Mouse (Mus musculus): Measurements from ENCODE around the gene Rragd. TPM values are rescaled to one million over a fixed set of nuclear protein-coding genes. Genes with fewer than 3 reads are reported as not detected.

The Rragd gene
- 35.8 and 40.0 TPM in 2 replicates for polyA plus RNA-seq (2014; fragmentation: Nextera tagmentation; extraction: Ambion mirVana)

DNA sequence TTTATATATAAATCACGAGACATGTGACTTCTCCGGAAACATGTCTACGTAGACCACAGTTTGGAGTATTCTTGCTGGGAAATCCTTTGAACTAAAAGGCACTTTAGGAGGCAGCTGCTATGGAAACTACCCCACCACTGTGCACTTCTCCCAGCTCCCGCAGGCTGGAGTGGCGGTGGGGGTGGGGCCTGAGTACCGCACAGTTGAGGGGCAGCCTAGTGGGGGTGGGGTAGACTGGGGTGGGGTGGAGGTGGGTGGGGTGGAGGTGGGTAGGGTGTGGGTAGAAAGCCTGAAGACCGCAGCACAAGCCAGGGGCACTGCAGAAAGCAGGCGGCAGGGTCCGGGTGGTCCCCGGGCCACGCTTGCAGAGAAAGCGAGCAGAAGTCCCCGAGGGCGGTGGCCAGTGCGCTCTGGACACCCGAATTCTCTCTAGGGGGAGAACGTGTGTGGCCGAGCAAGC, at the start of gene Rragd:
TSS of gene Rragd (plus strand) at position 322 of the 460 bp plus-strand sequence.
- DNase-seq (ENCODE audit: low spot score) (peak; percentile 61), ATAC-seq (ENCODE audit: low FRiP score) (peak; percentile 84)
- Histone ChIP-seq H3K4me2 (replicated peaks) (peak within 1 kb of the TSS; percentile 94), H3K4me3 (replicated peaks; ENCODE audit: low read length) (peak within 1 kb of the TSS; percentile 67), H3K9me3 (ENCODE audit: control insufficient read depth, low read length) (no peaks in the 10 kb centered on the region), H3K4me1 (replicated peaks; ENCODE audit: control insufficient read depth, insufficient read depth, low read length) (peaks cover 10% of the 10 kb centered on the region; the same call in 1 of the 2 replicates), H3K27me3 (ENCODE audit: control insufficient read depth, insufficient read depth, low read length) (no peaks in the 10 kb centered on the region), H3K27ac (peak within 1 kb of the TSS; percentile 89), H3K36me3 (replicated peaks; ENCODE audit: control insufficient read depth, insufficient read depth) (no peaks in the 10 kb centered on the region), H3K9ac (peak within 1 kb of the TSS; percentile 84)
- WGBS: 1% methylated on average over 18 of the region's 18 CpGs

DNA sequence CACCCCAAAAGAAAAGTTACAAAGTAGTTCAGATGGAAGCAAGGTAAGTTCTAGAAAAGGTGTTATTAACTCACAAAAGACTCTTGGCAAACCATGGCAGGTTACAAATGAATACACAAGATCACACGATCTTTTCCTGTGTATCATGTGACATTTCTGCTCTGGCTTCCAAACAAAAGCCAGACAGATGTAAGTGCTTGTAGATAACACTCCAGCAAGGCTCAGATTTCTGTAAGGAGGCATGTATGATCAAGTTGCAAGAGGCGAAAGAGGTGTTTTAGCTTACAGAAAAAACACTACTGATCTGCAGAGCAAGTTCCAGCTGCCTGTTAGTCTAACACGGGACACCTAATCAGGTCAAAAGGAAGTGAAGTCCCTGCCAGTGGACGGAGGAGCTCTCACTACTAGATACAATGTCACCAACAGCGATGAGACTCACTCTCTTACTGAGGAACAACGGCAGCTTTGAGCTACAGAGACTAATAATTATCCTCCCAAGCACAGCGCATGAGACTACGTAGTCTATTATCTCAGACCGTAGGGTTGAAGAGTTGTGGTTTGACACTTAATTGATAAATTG, 46.0 kb upstream of the Rragd start:
- no peak overlapping the region for H3K27ac ChIP-seq
- no peaks in the 10 kb centered on the region for H3K4me1 ChIP-seq (replicated peaks; ENCODE audit: control insufficient read depth, insufficient read depth, low read length)
- H3K9me3 ChIP-seq (ENCODE audit: control insufficient read depth, low read length): no peaks in the 10 kb centered on the region
- DNase-seq (ENCODE audit: low spot score): no peak
- 57% methylated on average over 9 of the region's 9 CpGs for WGBS
- no peaks in the 10 kb centered on the region for H3K27me3 ChIP-seq (ENCODE audit: control insufficient read depth, insufficient read depth, low read length)
- no peak overlapping the region for H3K4me3 ChIP-seq (replicated peaks; ENCODE audit: low read length)
- no peak overlapping the region for H3K9ac ChIP-seq
- no peak for ATAC-seq (ENCODE audit: low FRiP score)
- no peak overlapping the region for H3K4me2 ChIP-seq (replicated peaks)
- H3K36me3 ChIP-seq (replicated peaks; ENCODE audit: control insufficient read depth, insufficient read depth): no peaks in the 10 kb centered on the region

DNA sequence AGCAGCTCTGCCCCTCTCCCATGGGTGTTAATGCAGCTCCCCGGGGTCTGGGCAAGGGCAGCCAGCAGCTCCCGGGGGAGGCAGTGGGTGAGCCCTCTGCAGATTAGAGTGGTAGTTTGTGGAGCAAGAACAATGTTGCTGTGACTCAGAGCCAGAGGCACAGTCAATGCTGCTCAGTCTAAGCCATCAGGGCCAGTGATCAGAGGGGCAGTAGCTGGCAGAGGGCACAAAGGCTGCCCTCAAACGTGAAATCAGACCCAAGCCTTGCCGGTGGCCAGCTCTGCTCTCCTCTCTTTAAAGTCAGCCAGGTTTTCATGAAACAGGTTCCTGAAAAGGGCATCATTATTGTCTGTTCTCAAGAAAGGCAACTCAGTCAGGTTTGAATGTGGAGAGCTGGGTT, 43.3 kb upstream of the Rragd start:
- Histone ChIP-seq H3K4me1 (replicated peaks; ENCODE audit: control insufficient read depth, insufficient read depth, low read length) (no peaks in the 10 kb centered on the region), H3K4me3 (replicated peaks; ENCODE audit: low read length) (no peak overlapping the region), H3K36me3 (replicated peaks; ENCODE audit: control insufficient read depth, insufficient read depth) (no peaks in the 10 kb centered on the region), H3K9ac (no peak overlapping the region), H3K9me3 (ENCODE audit: control insufficient read depth, low read length) (no peaks in the 10 kb centered on the region), H3K27ac (no peak overlapping the region), H3K27me3 (ENCODE audit: control insufficient read depth, insufficient read depth, low read length) (no peaks in the 10 kb centered on the region), H3K4me2 (replicated peaks) (no peak overlapping the region)
- DNase-seq (ENCODE audit: low spot score): no peak
- 39% methylated on average over 4 of the region's 4 CpGs for WGBS
- ATAC-seq (ENCODE audit: low FRiP score): no peak

DNA sequence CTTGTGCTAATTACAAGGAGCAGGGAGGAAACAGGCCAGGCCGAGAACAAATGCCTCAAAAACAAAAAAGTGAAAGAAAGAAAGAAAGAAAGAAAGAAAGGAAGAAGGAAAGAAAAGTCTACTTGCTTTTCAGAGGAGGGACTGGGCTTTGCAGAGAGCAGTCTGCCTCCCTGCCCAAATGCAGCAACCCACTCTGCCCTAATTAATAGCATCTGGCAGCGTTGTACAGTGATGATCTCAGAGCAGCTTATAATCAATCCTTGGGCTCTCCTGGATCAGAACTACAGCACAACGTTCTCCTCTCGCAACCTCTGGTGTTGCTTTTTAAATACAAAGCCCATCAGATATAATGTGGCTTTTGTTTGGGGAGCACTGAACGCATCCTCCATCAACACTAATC, 42.9 kb upstream of the Rragd start:
- ATAC-seq (ENCODE audit: low FRiP score) (no peak), DNase-seq (ENCODE audit: low spot score) (no peak)
- H3K27ac ChIP-seq: no peak overlapping the region; the same call in 1 of the 2 replicates

DNA sequence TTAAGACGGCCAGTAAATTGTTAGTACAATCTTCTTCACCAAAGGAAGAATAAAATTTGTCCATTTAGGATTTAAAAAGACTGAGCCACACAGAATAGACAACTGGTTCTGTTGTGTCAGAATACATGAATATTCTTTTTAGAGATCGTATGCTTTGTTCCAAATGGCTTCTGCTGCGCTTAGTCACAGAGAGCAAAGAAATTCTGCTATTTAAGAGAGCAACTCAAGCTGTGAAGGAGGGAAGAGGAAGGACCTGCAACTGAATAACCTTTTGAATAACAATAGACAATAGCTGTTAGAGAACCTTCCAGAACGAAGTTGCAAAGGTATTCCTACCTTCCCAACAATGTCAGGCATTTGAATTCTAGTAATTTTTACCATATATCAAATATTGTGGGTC, 41.9 kb upstream of the Rragd start:
- Histone ChIP-seq H3K27ac (no peak overlapping the region), H3K4me2 (replicated peaks) (no peak overlapping the region), H3K36me3 (replicated peaks; ENCODE audit: control insufficient read depth, insufficient read depth) (no peaks in the 10 kb centered on the region), H3K4me1 (replicated peaks; ENCODE audit: control insufficient read depth, insufficient read depth, low read length) (no peaks in the 10 kb centered on the region), H3K27me3 (ENCODE audit: control insufficient read depth, insufficient read depth, low read length) (no peaks in the 10 kb centered on the region), H3K9me3 (ENCODE audit: control insufficient read depth, low read length) (no peaks in the 10 kb centered on the region), H3K4me3 (replicated peaks; ENCODE audit: low read length) (no peak overlapping the region), H3K9ac (no peak overlapping the region)
- 43% methylated on average over 4 of the region's 4 CpGs for WGBS
- ATAC-seq (ENCODE audit: low FRiP score) (no peak), DNase-seq (ENCODE audit: low spot score) (no peak)

More for the DNA sequence above, 42.9 kb upstream of the Rragd start:
- WGBS: 44% methylated on average over 5 of the region's 5 CpGs
- Histone ChIP-seq H3K4me2 (replicated peaks) (no peak overlapping the region), H3K4me1 (replicated peaks; ENCODE audit: control insufficient read depth, insufficient read depth, low read length) (no peaks in the 10 kb centered on the region), H3K27me3 (ENCODE audit: control insufficient read depth, insufficient read depth, low read length) (no peaks in the 10 kb centered on the region), H3K36me3 (replicated peaks; ENCODE audit: control insufficient read depth, insufficient read depth) (no peaks in the 10 kb centered on the region), H3K4me3 (replicated peaks; ENCODE audit: low read length) (no peak overlapping the region), H3K9ac (no peak overlapping the region), H3K9me3 (ENCODE audit: control insufficient read depth, low read length) (no peaks in the 10 kb centered on the region)

DNA sequence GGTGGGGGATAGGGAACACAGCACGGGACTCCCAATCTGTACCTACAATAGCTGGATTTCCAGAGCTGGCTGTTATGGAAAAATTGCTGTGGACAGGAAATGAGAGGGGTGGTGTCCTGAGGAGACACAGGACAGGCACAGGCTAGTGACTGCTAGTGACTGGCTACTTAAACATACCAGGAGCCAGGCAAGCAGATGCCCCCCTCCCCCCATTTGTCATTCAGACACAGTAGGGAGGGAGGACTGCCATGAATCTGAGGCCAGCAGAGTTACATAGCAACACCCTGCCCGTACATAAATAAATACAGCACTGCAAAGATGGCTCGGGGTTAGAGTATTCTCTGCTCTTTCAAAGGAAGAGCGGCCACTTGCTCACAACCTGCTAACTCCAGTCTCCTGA, 35.2 kb upstream of the Rragd start:
- 23% methylated on average over 4 of the region's 4 CpGs for WGBS
- H3K4me1 ChIP-seq (replicated peaks; ENCODE audit: control insufficient read depth, insufficient read depth, low read length): peaks cover 16% of the 10 kb centered on the region; the same call in 1 of the 2 replicates
- H3K4me2 ChIP-seq (replicated peaks): no peak overlapping the region
- no peak for DNase-seq (ENCODE audit: low spot score)
- H3K4me3 ChIP-seq (replicated peaks; ENCODE audit: low read length): no peak overlapping the region
- no peak overlapping the region for H3K9ac ChIP-seq
- H3K27ac ChIP-seq: no peak overlapping the region
- H3K27me3 ChIP-seq (ENCODE audit: control insufficient read depth, insufficient read depth, low read length): peaks cover 5% of the 10 kb centered on the region; the same call in 1 of the 2 replicates
- no peak for ATAC-seq (ENCODE audit: low FRiP score)
- no peaks in the 10 kb centered on the region for H3K9me3 ChIP-seq (ENCODE audit: control insufficient read depth, low read length)
- no peaks in the 10 kb centered on the region for H3K36me3 ChIP-seq (replicated peaks; ENCODE audit: control insufficient read depth, insufficient read depth)

DNA sequence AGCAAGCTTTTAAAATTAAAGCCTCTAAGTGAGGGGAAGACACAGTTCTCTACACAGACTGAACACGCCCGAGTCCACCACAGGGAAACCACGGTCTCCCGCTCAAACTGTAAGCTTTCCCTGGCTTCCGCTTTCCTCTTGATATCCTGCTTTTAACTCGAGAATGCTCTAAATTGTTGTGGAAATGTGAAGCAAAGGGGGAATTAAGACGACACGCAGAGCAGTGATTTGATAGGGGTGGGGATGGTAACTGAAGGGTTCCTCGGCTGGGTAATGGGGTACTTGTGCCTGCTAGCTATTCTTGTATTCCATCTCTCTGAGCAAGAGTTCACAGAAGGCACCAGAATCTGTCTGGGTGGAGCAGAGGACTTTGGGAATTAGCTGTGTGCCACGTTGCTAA, 34.1 kb upstream of the Rragd start:
- DNase-seq (ENCODE audit: low spot score) (no peak), ATAC-seq (ENCODE audit: low FRiP score) (no peak)
- Histone ChIP-seq H3K27me3 (ENCODE audit: control insufficient read depth, insufficient read depth, low read length) (peaks cover 5% of the 10 kb centered on the region; the same call in 1 of the 2 replicates), H3K9ac (no peak overlapping the region), H3K4me2 (replicated peaks) (0 out of 2 replicates have a peak overlapping the region, but pooled peaks have one; percentile 10), H3K4me3 (replicated peaks; ENCODE audit: low read length) (no peak overlapping the region), H3K9me3 (ENCODE audit: control insufficient read depth, low read length) (no peaks in the 10 kb centered on the region), H3K27ac (no peak overlapping the region), H3K36me3 (replicated peaks; ENCODE audit: control insufficient read depth, insufficient read depth) (no peaks in the 10 kb centered on the region), H3K4me1 (replicated peaks; ENCODE audit: control insufficient read depth, insufficient read depth, low read length) (peaks cover 16% of the 10 kb centered on the region; the same call in 1 of the 2 replicates)
- 46% methylated on average over 10 of the region's 10 CpGs for WGBS

DNA sequence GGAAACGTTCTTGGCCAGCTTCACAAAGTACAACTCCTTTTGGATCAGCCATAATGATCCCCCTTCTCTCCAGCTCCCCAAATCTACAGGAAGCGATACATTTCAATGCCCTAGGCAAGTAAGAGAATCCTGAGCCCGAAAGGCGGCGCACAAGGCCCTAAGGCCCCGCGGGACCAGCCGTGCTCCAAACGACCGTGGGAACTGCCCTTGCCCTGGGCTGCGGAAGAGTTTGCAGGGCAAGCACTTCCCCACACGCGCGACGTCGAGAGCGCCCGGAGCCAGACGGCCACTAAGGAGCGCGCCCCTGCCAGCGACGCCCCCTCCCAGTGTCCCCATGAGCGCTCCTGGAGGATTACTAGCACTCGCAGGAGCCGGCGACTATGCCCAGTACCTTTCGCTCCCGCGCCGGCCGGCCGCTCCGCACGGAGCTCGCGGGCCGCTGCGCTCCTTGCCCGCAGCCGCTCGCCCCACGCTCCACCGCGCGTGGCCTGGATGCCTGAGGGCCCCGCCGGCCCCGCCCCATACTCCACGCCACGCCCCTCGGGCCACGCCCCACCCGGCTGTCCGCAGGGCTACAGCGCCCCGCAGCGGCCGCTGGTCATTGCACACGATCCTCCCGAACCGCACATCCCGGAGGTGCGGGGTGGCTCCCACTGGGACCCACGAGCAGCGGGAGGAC, 32.3 kb upstream of the Rragd start, which contains the start of gene Ankrd6:
TSS of gene Ankrd6 (minus strand) at position 486 of the 679 bp plus-strand sequence.
- Histone ChIP-seq H3K4me3 (replicated peaks; ENCODE audit: low read length) (peak within 1 kb of the TSS; percentile 63), H3K4me2 (replicated peaks) (peak within 1 kb of the TSS; percentile 69), H3K9ac (peak within 1 kb of the TSS; percentile 66), H3K36me3 (replicated peaks; ENCODE audit: control insufficient read depth, insufficient read depth) (no peaks in the 10 kb centered on the region), H3K27ac (no peak within 1 kb of the TSS), H3K9me3 (ENCODE audit: control insufficient read depth, low read length) (no peaks in the 10 kb centered on the region), H3K27me3 (ENCODE audit: control insufficient read depth, insufficient read depth, low read length) (peaks cover 5% of the 10 kb centered on the region; the same call in 1 of the 2 replicates), H3K4me1 (replicated peaks; ENCODE audit: control insufficient read depth, insufficient read depth, low read length) (peaks cover 16% of the 10 kb centered on the region; the same call in 1 of the 2 replicates)
- peak; percentile 91 for ATAC-seq (ENCODE audit: low FRiP score)
- peak; percentile 88 for DNase-seq (ENCODE audit: low spot score)
- under 1% methylated on average over 60 of the region's 66 CpGs for WGBS

Data from hindbrain, embryonic 14.5 days (tissue).